Mouse (Mus musculus) heart, embryonic 13.5 days (tissue): Measurements from ENCODE around the gene Fbxo36. TPM values are rescaled to one million over a fixed set of nuclear protein-coding genes. Genes with fewer than 3 reads are reported as not detected.
A peak's percentile ranks its signal among the peaks of the same experiment; 100 is the strongest.

Experiments
- ATAC-seq: fragments of 200-750 bp; cut with Nextera tagmentation; 2 replicates; pipeline ENCODE4 v1.8.0; 2017; ENCODE audit warnings: moderate TSS enrichment; ENCODE audit not compliant: insufficient number of reproducible peaks, low FRiP score, low TSS enrichment; ENCODE audit errors: extremely low read depth
- H3K27ac ChIP-seq: fragments of 300-500 bp; sonication (generic); replicated peaks from 2 replicates; pipeline ENCODE4 v1.5.1; 2015; ENCODE audit warnings: moderate library complexity, mild to moderate bottlenecking, inconsistent platforms
- H3K27me3 ChIP-seq: fragments of 300-500 bp; sonication (generic); replicated peaks from 2 replicates; pipeline ENCODE4 v1.6.1; 2015; ENCODE audit warnings: mild to moderate bottlenecking, inconsistent platforms
- H3K36me3 ChIP-seq: fragments of 300-500 bp; sonication (generic); 2 replicates; pipeline ENCODE4 v1.6.1; 2015; ENCODE audit warnings: mild to moderate bottlenecking, inconsistent platforms
- H3K4me1 ChIP-seq: fragments of 300-500 bp; sonication (generic); 2 replicates; pipeline ENCODE4 v1.6.1; 2015; ENCODE audit warnings: inconsistent platforms
- H3K4me2 ChIP-seq: fragments of 300-500 bp; sonication (generic); 2 replicates; pipeline ENCODE4 v1.6.1; 2015; ENCODE audit warnings: inconsistent platforms, mild to moderate bottlenecking, moderate library complexity
- H3K4me3 ChIP-seq: fragments of 300-500 bp; sonication (generic); 2 replicates; pipeline ENCODE4 v1.5.1; 2015; ENCODE audit warnings: moderate library complexity, mild to moderate bottlenecking, inconsistent platforms
- H3K9ac ChIP-seq: fragments of 300-500 bp; sonication (generic); 2 replicates; pipeline ENCODE4 v1.6.1; 2015; ENCODE audit warnings: inconsistent platforms, mild to moderate bottlenecking, moderate library complexity
- H3K9me3 ChIP-seq: fragments of 300-500 bp; sonication (generic); 2 replicates; pipeline ENCODE4 v1.6.1; 2016; ENCODE audit warnings: inconsistent platforms
- WGBS: fragments of 180-500 bp; shearing (Covaris S2); methylation state at CpG from one replicate; pipeline ENCODE4 v1.1.7; 2015; ENCODE audit warnings: mixed read lengths; 5-methylcytosine and 5-hydroxymethylcytosine counted together
- polyA plus RNA-seq: library from polyadenylated mRNA; unstranded; fragments of >200 nt; fragmentation: Nextera tagmentation; extraction: Ambion mirVana; gene quantifications from 2 replicates; pipeline ENCODE4 v1.2.1, GENCODE M21; 2015

The Fbxo36 gene
- polyA plus RNA-seq, 1 experiment from 2014 or later, result 8.9 TPM

- Histone ChIP-seq H3K4me3 (peak overlapping the region; percentile 97), H3K4me2 (peak overlapping the region; percentile 84), H3K4me1 (peaks cover 26% of the 10 kb centered on the region), H3K9me3 (no peaks in the 10 kb centered on the region), H3K27ac (no peak overlapping the region), H3K9ac (peak overlapping the region; percentile 99), H3K27me3 (no peaks in the 10 kb centered on the region), H3K36me3 (peaks cover 3% of the 10 kb centered on the region; the same call in 1 of the 2 replicates)
- 64% methylated on average over 3 of the region's 3 CpGs for WGBS
- no peak for ATAC-seq
Observed at GRCm38 (mm10) chr1:84841061-84841460, 1.4 kb downstream of the Fbxo36 start.

GRCm38 (mm10) chr1:84843366-84843765 lies 3.7 kb downstream of the Fbxo36 start:
- no peak for ATAC-seq
- Histone ChIP-seq H3K9me3 (no peaks in the 10 kb centered on the region), H3K36me3 (peaks cover 3% of the 10 kb centered on the region), H3K9ac (no peak overlapping the region), H3K4me3 (no peak overlapping the region), H3K4me1 (peaks cover 10% of the 10 kb centered on the region), H3K4me2 (no peak overlapping the region), H3K27me3 (no peaks in the 10 kb centered on the region), H3K27ac (no peak overlapping the region)
- 82% methylated on average over 2 of the region's 2 CpGs for WGBS

GRCm38 (mm10) chr1:84847698-84848097 lies 8.1 kb downstream of the Fbxo36 start:
- 83% methylated on average over 7 of the region's 7 CpGs for WGBS
- ATAC-seq, result no peak
- H3K4me1 ChIP-seq, result peaks cover 8% of the 10 kb centered on the region; the same call in 1 of the 2 replicates

GRCm38 (mm10) chr1:84848335-84848734 lies 8.7 kb downstream of the Fbxo36 start:
- Histone ChIP-seq H3K36me3 (peaks cover 3% of the 10 kb centered on the region), H3K4me3 (no peak overlapping the region), H3K4me2 (no peak overlapping the region), H3K9me3 (no peaks in the 10 kb centered on the region), H3K9ac (no peak overlapping the region), H3K27ac (no peak overlapping the region), H3K4me1 (peaks cover 8% of the 10 kb centered on the region; the same call in 1 of the 2 replicates), H3K27me3 (no peaks in the 10 kb centered on the region)
- no peak for ATAC-seq
- WGBS, result 84% methylated on average over 3 of the region's 3 CpGs

More at GRCm38 (mm10) chr1:84847698-84848097, 8.1 kb downstream of the Fbxo36 start:
- no peak overlapping the region for H3K27ac ChIP-seq
- H3K9me3 ChIP-seq, result no peaks in the 10 kb centered on the region
- H3K9ac ChIP-seq, result no peak overlapping the region
- H3K4me2 ChIP-seq, result no peak overlapping the region
- H3K27me3 ChIP-seq, result no peaks in the 10 kb centered on the region
- H3K36me3 ChIP-seq, result peaks cover 3% of the 10 kb centered on the region
- no peak overlapping the region for H3K4me3 ChIP-seq

GRCm38 (mm10) chr1:84848801-84849455 lies 9.3 kb downstream of the Fbxo36 start:
- ATAC-seq, result no peak
- Histone ChIP-seq H3K27ac (no peak overlapping the region), H3K4me1 (peaks cover 8% of the 10 kb centered on the region; the same call in 1 of the 2 replicates), H3K36me3 (peaks cover 3% of the 10 kb centered on the region), H3K4me2 (no peak overlapping the region), H3K4me3 (no peak overlapping the region), H3K27me3 (no peaks in the 10 kb centered on the region), H3K9me3 (no peaks in the 10 kb centered on the region), H3K9ac (no peak overlapping the region)
- 90% methylated on average over 6 of the region's 6 CpGs for WGBS

GRCm38 (mm10) chr1:84849804-84850203 lies 10.2 kb downstream of the Fbxo36 start:
- WGBS, result 91% methylated on average over 7 of the region's 7 CpGs
- no peak overlapping the region for H3K9ac ChIP-seq

GRCm38 (mm10) chr1:84850471-84850870 lies 10.8 kb downstream of the Fbxo36 start:
- Histone ChIP-seq H3K27ac (no peak overlapping the region), H3K9ac (no peak overlapping the region), H3K4me1 (peaks cover 8% of the 10 kb centered on the region; the same call in 1 of the 2 replicates), H3K36me3 (no peaks in the 10 kb centered on the region; the same call in 1 of the 2 replicates), H3K4me3 (no peak overlapping the region), H3K9me3 (no peaks in the 10 kb centered on the region), H3K27me3 (no peaks in the 10 kb centered on the region), H3K4me2 (no peak overlapping the region)
- ATAC-seq, result no peak
- 82% methylated on average over 7 of the region's 7 CpGs for WGBS

More at GRCm38 (mm10) chr1:84849804-84850203, 10.2 kb downstream of the Fbxo36 start:
- Histone ChIP-seq H3K9me3 (no peaks in the 10 kb centered on the region), H3K36me3 (no peaks in the 10 kb centered on the region; the same call in 1 of the 2 replicates), H3K4me2 (no peak overlapping the region), H3K27me3 (no peaks in the 10 kb centered on the region), H3K4me3 (no peak overlapping the region), H3K27ac (no peak overlapping the region), H3K4me1 (peaks cover 8% of the 10 kb centered on the region; the same call in 1 of the 2 replicates)
- ATAC-seq, result no peak

- WGBS, result 28% methylated on average over 9 of the region's 9 CpGs
Observed at GRCm38 (mm10) chr1:84851512-84852235, 12.0 kb downstream of the Fbxo36 start.

GRCm38 (mm10) chr1:84853721-84854120 lies 14.1 kb downstream of the Fbxo36 start:
- Histone ChIP-seq H3K27ac (no peak overlapping the region), H3K36me3 (no peaks in the 10 kb centered on the region), H3K4me1 (peaks cover 11% of the 10 kb centered on the region; the same call in 1 of the 2 replicates), H3K4me3 (no peak overlapping the region), H3K9ac (no peak overlapping the region), H3K9me3 (no peaks in the 10 kb centered on the region), H3K4me2 (no peak overlapping the region), H3K27me3 (no peaks in the 10 kb centered on the region)
- WGBS, result 68% methylated on average over 1 of the region's 1 CpGs
- ATAC-seq, result no peak

More at GRCm38 (mm10) chr1:84851512-84852235, 12.0 kb downstream of the Fbxo36 start:
- Histone ChIP-seq H3K9ac (no peak overlapping the region), H3K9me3 (no peaks in the 10 kb centered on the region), H3K36me3 (no peaks in the 10 kb centered on the region), H3K4me3 (no peak overlapping the region), H3K4me2 (no peak overlapping the region), H3K4me1 (peaks cover 11% of the 10 kb centered on the region; the same call in 1 of the 2 replicates), H3K27ac (no peak overlapping the region), H3K27me3 (no peaks in the 10 kb centered on the region)
- no peak for ATAC-seq

- Histone ChIP-seq H3K36me3 (no peaks in the 10 kb centered on the region), H3K4me1 (peaks cover 11% of the 10 kb centered on the region; the same call in 1 of the 2 replicates), H3K27me3 (no peaks in the 10 kb centered on the region), H3K4me2 (no peak overlapping the region), H3K9ac (no peak overlapping the region), H3K27ac (no peak overlapping the region), H3K4me3 (no peak overlapping the region), H3K9me3 (no peaks in the 10 kb centered on the region)
- ATAC-seq, result no peak
- 82% methylated on average over 2 of the region's 2 CpGs for whole genome bisulfite sequencing
Observed at GRCm38 (mm10) chr1:84854966-84855365, 15.3 kb downstream of the Fbxo36 start.

- Histone ChIP-seq H3K4me1 (peaks cover 17% of the 10 kb centered on the region), H3K27me3 (no peaks in the 10 kb centered on the region), H3K27ac (no peak overlapping the region; the same call in 1 of the 2 replicates), H3K9ac (no peak overlapping the region), H3K9me3 (no peaks in the 10 kb centered on the region), H3K4me3 (no peak overlapping the region), H3K36me3 (no peaks in the 10 kb centered on the region), H3K4me2 (no peak overlapping the region)
- ATAC-seq, result no peak
- WGBS, result 54% methylated on average over 2 of the region's 2 CpGs
Observed at GRCm38 (mm10) chr1:84855756-84856155, 16.1 kb downstream of the Fbxo36 start.
